Mouse (Mus musculus): ENCODE data around the gene Grik4.

GRCm38 (mm10) chr9:42565921-42566320, 378.4 kb downstream of the Grik4 start:
- TF ChIP-seq CTCF (IDR thresholded peaks at IDR 0.05; ENCODE audit: low read depth, low read length) (no peak), POLR2A (IDR thresholded peaks at IDR 0.05; ENCODE audit: extremely low read depth, insufficient read depth, low read length) (no peak)

Measured in liver, adult 2 months (tissue).